Mouse (Mus musculus) embryo, embryonic 10.5 days (tissue): Measurements from ENCODE around the gene Hecw2.

ENCODE experiments used
- DNase-seq: peaks from one replicate; pipeline ENCODE4 v3.0.0-alpha.2; 2015; ENCODE audit warnings: low spot score

Gene Hecw2

GRCm38 (mm10) chr1:53830286-53830685 is 364.7 kb downstream of the Hecw2 start:
- DNase-seq: no peak

- no peak for DNase-seq
Measured at GRCm38 (mm10) chr1:53829089-53829488, 365.9 kb downstream of the Hecw2 start.

- DNase-seq: no peak
Measured at GRCm38 (mm10) chr1:53824446-53825337, 370.3 kb downstream of the Hecw2 start.

GRCm38 (mm10) chr1:53823687-53824445 is 371.1 kb downstream of the Hecw2 start:
- DNase-seq: peak; percentile 82

DNA sequence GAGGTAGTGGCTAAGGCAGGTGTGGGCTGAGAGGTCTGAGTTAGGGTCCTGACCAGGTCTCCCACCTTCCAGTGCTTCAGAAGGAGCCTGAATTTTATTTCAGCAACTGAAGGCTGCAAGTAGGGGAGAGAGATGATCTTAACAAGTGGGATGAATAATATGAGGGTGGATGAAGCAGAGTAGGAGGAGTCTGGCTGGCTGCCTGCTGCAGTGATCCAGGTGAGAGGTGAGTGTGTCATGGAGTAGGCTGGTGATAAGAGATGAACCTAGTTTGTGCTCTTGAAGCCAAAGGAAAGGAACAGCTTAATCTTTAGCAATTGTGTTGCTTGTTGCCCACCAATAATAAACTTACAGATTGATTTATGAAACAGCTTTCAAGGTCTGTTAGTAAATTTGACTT is 373.0 kb downstream of the Hecw2 start:
- no peak for DNase-seq

GRCm38 (mm10) chr1:53820041-53820632 is 374.8 kb downstream of the Hecw2 start:
- no peak for DNase-seq

GRCm38 (mm10) chr1:53818072-53818862 is 376.7 kb downstream of the Hecw2 start:
- DNase-seq: no peak

- DNase-seq: no peak
Measured at GRCm38 (mm10) chr1:53816353-53816752, 378.6 kb downstream of the Hecw2 start.

DNA sequence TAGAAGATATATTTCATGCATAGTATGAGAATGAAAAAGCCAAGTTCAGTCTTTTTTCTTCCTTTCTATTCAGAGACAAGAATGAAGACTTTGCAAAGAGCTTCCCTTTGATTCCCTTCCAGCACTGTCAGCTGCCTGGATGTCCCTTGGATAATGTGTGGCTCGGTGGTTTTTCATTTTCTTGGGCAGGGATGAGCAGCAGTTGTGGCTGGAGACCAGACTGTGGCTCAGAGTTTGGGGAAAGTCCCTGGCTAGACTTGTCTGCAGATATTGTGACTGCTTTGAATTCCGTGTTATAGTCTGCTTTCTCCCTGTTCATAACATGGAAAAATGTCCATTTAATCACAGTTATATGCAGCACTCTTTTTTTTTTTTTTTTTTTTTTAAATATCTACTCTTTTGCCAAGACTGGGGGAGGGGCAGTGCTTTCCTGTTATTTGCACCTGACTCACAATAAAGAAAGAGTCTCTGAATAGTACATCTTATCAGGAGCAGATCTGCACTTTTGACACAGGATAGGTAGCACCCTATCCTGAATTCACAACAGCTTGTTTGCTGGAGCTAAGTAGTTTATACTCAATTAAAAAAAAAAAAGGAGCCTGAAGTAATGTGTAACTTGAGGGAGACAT is 380.8 kb downstream of the Hecw2 start:
- DNase-seq: no peak

GRCm38 (mm10) chr1:53811919-53812318 is 383.0 kb downstream of the Hecw2 start:
- no peak for DNase-seq

DNA sequence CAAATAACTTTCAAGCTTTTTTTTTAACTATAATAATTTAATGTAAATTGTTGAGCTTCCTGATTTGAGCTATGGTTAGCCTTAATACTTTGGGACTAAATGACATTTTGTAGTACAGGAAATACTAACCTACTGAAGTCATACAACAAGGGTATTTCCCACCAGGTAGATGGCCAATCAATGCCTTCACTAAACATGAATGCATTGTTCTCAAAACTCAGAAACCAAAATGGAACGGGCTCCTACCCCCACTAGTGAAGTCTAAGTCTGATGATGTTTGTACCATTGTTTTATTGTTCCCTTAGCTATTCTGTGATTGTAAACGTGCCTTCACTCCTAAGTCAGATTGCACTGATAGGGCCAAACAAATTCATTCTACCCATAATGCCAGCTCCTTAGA is 386.7 kb downstream of the Hecw2 start:
- DNase-seq: no peak

- DNase-seq: no peak
Measured at GRCm38 (mm10) chr1:53797811-53798210, 397.2 kb downstream of the Hecw2 start.

- DNase-seq: no peak
Measured at GRCm38 (mm10) chr1:53797074-53797473, 397.9 kb downstream of the Hecw2 start.

DNA sequence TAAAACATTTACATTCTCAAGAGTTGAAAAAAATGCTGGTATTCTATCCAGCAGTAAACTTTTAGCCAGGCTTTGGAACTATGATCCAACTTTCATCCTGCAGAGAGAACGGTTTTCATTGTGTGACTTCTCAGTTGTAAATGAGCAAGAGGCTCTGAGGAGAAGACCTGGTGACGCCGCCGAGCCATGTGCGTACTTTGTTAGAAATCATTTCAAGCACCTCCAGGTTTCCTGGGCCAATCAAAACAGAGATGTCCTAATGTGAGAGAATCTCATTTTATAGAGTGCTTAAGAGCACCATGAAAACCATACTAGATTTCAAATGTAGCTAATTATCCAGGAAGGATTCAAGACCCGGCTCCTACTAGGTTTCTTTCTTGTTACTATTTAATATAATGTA is 398.7 kb downstream of the Hecw2 start:
- no peak for DNase-seq

DNA sequence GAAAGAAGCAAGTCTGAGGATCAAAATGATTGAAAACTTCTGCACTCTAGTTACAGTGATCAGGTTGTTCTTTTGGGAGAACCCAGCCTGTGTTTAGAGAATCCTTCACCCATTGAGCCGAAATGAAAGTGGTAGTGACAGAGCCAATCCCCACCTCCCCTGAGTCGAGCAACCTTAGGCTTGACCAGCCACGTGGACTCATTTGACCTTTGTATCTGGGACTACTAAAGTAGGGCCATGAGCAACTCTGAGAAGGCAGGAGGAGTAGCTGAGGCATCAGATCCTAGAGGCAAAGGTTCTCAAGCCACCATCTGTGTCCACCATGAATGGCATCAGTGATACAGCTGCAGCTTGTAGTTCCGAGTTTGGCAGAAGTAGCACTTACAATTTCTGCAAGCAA is 399.4 kb downstream of the Hecw2 start:
- DNase-seq: no peak

DNA sequence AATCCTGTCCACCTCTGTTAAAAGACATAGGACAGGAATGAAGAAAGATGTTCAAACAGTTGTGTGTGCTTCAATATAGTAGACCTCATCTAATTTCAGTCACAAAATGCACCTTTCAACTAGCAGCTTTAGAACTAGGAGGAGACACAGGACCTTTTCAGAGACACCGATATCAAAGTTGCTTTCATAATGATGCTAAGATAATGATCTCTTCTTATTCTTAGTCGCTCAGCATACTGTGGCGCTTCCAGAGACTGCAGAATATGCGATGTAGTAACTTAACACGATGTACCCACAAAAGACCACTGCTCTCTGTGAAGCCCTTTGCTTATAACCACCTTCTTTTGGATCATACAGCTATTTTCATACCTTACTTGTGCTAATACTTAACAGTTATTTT is 399.9 kb downstream of the Hecw2 start:
- DNase-seq: no peak

DNA sequence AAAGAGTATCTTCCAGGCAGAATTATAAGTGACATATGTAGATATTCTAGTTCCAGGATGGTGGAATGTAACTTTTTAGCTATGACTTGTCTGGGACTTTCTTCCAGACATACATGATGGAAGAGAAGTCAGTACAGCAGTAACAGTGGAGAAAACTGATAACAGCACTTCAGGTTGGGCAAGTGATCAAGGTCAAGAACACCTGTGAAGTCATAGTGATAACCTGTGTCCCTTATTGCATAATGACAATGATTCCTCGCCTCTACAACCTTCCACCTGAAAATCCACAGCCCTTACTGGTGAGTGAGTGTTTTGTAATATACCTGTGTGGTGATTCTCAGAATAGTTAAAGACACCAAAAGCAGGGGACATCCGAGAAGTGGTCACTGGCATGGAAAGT is 400.7 kb downstream of the Hecw2 start:
- no peak for DNase-seq

- no peak for DNase-seq
Measured at GRCm38 (mm10) chr1:53791343-53791742, 403.6 kb downstream of the Hecw2 start.

DNA sequence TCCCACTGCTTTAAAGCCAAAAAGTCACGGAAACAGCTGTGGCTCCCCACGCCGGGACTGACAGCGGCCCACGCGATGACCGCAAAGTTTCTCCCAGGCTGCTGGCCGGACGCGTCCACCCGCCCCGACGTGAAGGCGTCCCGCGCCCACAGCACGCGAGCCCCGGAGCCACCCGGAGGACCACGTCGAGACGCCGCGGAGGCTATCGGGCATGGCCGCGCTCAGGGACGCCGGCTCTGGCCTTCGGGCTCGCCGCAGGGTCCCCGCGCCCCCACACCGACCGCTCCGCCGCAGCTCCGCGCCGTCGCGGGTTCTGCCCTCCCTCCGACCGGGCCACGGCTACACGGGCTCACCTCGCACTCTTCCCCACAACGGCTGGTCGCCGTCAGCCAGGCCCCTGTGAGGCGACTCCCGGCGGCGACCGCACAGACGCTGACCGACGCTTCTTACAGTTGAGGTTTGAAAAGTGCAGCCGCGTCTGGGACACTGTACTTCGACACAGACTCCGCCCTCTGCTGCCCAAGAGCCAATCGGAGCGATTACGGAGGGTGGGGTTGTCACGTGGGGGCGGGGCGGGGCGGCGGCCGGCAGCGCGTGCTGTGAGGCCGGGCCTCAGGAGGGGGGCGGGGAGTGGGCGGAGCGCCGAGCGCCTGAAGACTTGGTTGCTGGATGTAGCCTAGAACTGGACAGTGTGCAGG is 410.1 kb downstream of the Hecw2 start, which contains the start of gene Stk17b:
Gene Stk17b, minus strand, starts transcription at position 504 of the 698 bp plus-strand sequence.
- peak; percentile 93 for DNase-seq

GRCm38 (mm10) chr1:53784291-53784720 is 410.7 kb downstream of the Hecw2 start:
- peak; percentile 60 for DNase-seq

GRCm38 (mm10) chr1:53782956-53783355 is 412.0 kb downstream of the Hecw2 start:
- DNase-seq: no peak
